Mouse (Mus musculus) NIH3T3 (cell line): Measurements from ENCODE around the gene Vmn2r2.

Experiments used
- DNase-seq: peaks from one replicate; pipeline ENCODE4 v3.0.0-alpha.2; 2012; ENCODE audit warnings: low read depth

Gene Vmn2r2

GRCm38 (mm10) chr3:64141878-64142508 is at the start of gene Vmn2r2:
Gene Vmn2r2 (minus strand): TSS chr3:64141928.
- no peak for DNase-seq

DNA sequence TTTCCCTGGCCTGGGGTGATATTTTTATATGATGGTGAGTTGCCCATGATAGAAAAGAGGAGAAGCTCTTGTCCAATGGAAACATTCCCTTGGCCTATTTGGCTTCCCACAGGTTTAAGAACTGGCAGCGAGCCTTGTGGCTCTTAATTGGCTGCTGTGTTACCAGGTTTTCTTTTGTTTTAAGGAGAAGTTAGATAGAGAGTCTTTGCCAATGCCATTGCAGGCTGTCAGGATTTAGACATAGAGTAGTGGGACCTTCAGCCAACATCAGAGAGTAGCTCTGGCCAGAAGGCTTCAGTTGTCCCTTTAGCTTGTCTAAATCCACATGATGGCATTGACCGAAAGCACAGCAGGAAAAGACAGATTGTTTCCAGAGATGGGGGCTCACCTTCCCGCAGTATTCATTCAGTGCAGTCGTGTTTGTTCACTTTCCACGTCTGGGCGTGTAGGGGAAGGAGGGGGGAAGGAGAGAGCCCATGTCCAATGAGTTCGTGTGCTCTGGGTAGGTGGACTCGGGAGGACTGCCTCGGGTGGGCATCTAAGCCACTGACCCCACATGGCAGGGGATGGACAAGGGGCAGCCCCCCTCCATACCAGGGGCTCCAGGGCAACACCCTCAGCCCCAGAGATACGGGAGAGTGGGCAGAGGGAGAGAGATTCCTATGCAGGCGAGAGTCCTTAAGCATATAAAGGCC is 28.2 kb downstream of the Vmn2r2 start:
- no peak for DNase-seq

- DNase-seq, result no peak
Measured at GRCm38 (mm10) chr3:64112707-64113106, 29.0 kb downstream of the Vmn2r2 start.

- DNase-seq, result no peak
Measured at GRCm38 (mm10) chr3:64081247-64081646, 60.5 kb downstream of the Vmn2r2 start, which contains the start of gene Vmn2r1. Gene Vmn2r1 (plus strand): TSS chr3:64081547.
